Mouse (Mus musculus): ENCODE data around the gene Arhgef17. TPM values are rescaled to one million over a fixed set of nuclear protein-coding genes. Genes with fewer than 3 reads are reported as not detected.

The Arhgef17 gene
- polyA plus RNA-seq, 1 experiment: not detected

DNA sequence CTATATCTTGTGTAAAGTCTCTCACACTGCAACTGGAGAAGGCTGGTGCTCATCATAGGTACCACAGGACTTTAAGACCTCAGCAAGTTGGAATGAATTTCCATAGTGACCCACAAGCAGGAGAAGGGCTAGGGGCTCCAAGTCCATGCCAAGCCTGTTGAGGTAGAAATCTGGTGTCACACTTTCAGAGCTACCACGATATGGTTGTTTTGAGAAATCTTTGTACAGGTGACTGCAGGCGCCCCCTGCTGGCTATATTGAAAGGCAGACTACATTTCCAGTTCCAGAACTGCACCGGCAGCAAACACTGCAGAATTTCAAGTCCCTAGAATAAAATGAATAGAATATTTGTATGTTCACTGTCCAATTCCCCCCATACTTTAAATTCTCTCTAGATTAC, 65.2 kb downstream of the Arhgef17 start:
- under 1% methylated on average over 3 of the region's 3 CpGs for WGBS
- Histone ChIP-seq H3K4me3 (ENCODE audit: insufficient read depth, low read depth, low read length) (no peak overlapping the region), H3K4me1 (ENCODE audit: control insufficient read depth, insufficient read depth, low read length) (peaks cover 8% of the 10 kb centered on the region; the same call in 1 of the 2 replicates), H3K27ac (ENCODE audit: insufficient read depth, low read depth, low read length) (no peak overlapping the region)
- no peak for TF ChIP-seq POLR2A (IDR thresholded peaks at IDR 0.05; ENCODE audit: insufficient read depth, low read depth, low read length)
- no peak for TF ChIP-seq CTCF (IDR thresholded peaks at IDR 0.05; ENCODE audit: insufficient read depth, low read depth, low read length)

DNA sequence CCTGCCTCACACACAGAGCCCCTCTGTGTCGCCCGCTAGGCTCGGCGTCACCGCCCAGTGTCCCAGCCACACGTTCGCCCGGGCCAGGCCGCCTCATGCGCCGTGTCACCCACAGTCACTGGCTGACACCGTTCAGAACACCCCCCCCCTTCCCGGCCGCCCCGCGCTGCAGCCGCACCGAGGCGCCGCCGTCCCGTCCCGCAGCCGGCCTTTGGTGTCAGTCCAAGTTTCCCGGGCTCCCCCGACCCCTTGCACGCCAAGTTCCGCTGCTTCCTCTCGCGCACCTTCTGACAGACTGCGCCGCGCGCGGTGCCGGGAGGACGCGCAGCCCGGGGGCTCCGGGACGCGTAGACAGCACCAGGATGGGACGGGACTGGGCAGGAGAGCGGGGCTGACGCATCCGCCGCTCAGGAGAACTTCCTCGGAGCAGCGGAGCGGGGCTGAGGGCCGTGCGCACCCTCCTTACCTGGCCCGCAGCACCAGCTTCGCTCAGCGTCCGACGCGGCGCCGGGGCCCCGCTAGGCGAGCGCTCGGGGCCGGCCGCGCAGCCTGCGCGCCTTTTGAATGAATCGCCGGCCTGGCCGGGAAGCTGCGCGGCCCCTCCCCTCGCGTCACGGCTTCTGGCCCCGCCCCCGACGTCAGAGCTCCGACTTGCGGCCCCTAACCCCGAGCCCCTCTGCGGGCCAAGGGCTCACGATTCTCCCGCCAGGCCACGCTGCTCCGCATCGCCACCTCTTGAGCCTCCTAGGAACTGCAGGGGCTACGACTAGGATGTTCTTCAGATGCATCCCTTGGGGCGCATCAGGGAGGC, 68.9 kb downstream of the Arhgef17 start, which contains the start of gene Relt:
Gene Relt, minus strand, starts transcription at position 619 of the 811 bp plus-strand sequence.
- peaks cover 7% of the 10 kb centered on the region; the same call in 1 of the 2 replicates for H3K4me1 ChIP-seq (ENCODE audit: control insufficient read depth, insufficient read depth, low read length)
- under 1% methylated on average over 90 of the region's 91 CpGs for WGBS
- peak; percentile 69 for TF ChIP-seq CTCF (IDR thresholded peaks at IDR 0.05; ENCODE audit: insufficient read depth, low read depth, low read length)
- TF ChIP-seq POLR2A (IDR thresholded peaks at IDR 0.05; ENCODE audit: insufficient read depth, low read depth, low read length): peak; percentile 78
- H3K4me3 ChIP-seq (ENCODE audit: insufficient read depth, low read depth, low read length): peak within 1 kb of the TSS; percentile 94
- H3K27ac ChIP-seq (ENCODE audit: insufficient read depth, low read depth, low read length): no peak within 1 kb of the TSS

GRCm38 (mm10) chr7:100862353-100862752, 69.6 kb downstream of the Arhgef17 start:
- Histone ChIP-seq H3K27ac (ENCODE audit: insufficient read depth, low read depth, low read length) (no peak overlapping the region), H3K4me1 (ENCODE audit: control insufficient read depth, insufficient read depth, low read length) (peaks cover 7% of the 10 kb centered on the region; the same call in 1 of the 2 replicates), H3K4me3 (ENCODE audit: insufficient read depth, low read depth, low read length) (peak overlapping the region; percentile 94)
- WGBS: 25% methylated on average over 4 of the region's 4 CpGs
- TF ChIP-seq POLR2A (IDR thresholded peaks at IDR 0.05; ENCODE audit: insufficient read depth, low read depth, low read length): no peak
- TF ChIP-seq CTCF (IDR thresholded peaks at IDR 0.05; ENCODE audit: insufficient read depth, low read depth, low read length): no peak

DNA sequence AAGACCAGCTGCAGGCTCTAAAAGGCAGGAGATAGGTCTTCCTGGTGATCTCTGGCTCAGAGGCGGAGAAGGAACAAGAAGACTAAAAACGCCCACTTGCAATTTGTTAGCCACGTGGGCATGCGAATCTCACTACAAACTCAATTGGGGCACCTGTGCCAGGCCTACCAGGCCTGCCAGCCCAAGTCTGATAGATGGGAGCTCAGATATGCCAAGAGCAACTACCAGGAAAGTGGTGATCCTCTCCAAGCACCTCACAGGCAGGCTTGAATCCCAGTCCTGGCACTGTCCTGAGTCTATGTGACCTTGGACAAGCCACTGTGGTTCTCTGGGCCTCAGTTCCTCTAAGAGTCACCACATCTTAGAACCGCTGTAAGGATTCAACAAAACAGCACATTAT, 70.7 kb downstream of the Arhgef17 start:
- H3K4me3 ChIP-seq (ENCODE audit: insufficient read depth, low read depth, low read length): no peak overlapping the region
- WGBS: 67% methylated on average over 5 of the region's 5 CpGs
- H3K4me1 ChIP-seq (ENCODE audit: control insufficient read depth, insufficient read depth, low read length): peaks cover 11% of the 10 kb centered on the region; the same call in 1 of the 2 replicates
- TF ChIP-seq POLR2A (IDR thresholded peaks at IDR 0.05; ENCODE audit: insufficient read depth, low read depth, low read length) (no peak), CTCF (IDR thresholded peaks at IDR 0.05; ENCODE audit: insufficient read depth, low read depth, low read length) (no peak)
- H3K27ac ChIP-seq (ENCODE audit: insufficient read depth, low read depth, low read length): no peak overlapping the region

GRCm38 (mm10) chr7:100860450-100860849, 71.5 kb downstream of the Arhgef17 start:
- Histone ChIP-seq H3K4me1 (ENCODE audit: control insufficient read depth, insufficient read depth, low read length) (peaks cover 16% of the 10 kb centered on the region), H3K27ac (ENCODE audit: insufficient read depth, low read depth, low read length) (no peak overlapping the region), H3K4me3 (ENCODE audit: insufficient read depth, low read depth, low read length) (no peak overlapping the region)
- WGBS: 91% methylated on average over 3 of the region's 3 CpGs
- no peak for TF ChIP-seq POLR2A (IDR thresholded peaks at IDR 0.05; ENCODE audit: insufficient read depth, low read depth, low read length)
- no peak for TF ChIP-seq CTCF (IDR thresholded peaks at IDR 0.05; ENCODE audit: insufficient read depth, low read depth, low read length)

GRCm38 (mm10) chr7:100855795-100856573, 75.9 kb downstream of the Arhgef17 start:
- 84% methylated on average over 5 of the region's 5 CpGs for WGBS
- Histone ChIP-seq H3K4me3 (ENCODE audit: insufficient read depth, low read depth, low read length) (no peak overlapping the region), H3K4me1 (ENCODE audit: control insufficient read depth, insufficient read depth, low read length) (peaks cover 44% of the 10 kb centered on the region), H3K27ac (ENCODE audit: insufficient read depth, low read depth, low read length) (no peak overlapping the region)
- TF ChIP-seq POLR2A (IDR thresholded peaks at IDR 0.05; ENCODE audit: insufficient read depth, low read depth, low read length): no peak
- TF ChIP-seq CTCF (IDR thresholded peaks at IDR 0.05; ENCODE audit: insufficient read depth, low read depth, low read length): no peak

DNA sequence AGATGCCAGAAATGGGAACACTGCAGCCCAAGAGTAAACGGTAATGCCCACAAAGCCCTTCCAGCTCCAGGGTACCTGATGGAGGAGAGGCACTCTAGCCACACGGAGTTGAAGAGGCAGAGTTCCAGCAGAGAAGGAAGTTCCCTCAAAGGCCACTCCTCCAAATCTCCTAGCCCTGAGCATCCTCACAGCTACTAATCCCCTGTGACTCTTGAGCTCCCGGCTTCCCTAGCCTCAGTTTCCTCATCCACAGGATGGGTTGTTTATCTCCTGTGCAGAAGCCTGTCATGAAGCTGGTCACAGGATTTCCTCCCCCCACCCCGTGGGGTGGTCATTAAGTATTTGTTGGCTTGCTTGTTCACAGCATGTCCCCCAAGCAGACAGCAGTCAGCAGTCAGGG, 76.6 kb downstream of the Arhgef17 start:
- Histone ChIP-seq H3K27ac (ENCODE audit: insufficient read depth, low read depth, low read length) (no peak overlapping the region), H3K4me1 (ENCODE audit: control insufficient read depth, insufficient read depth, low read length) (peaks cover 46% of the 10 kb centered on the region), H3K4me3 (ENCODE audit: insufficient read depth, low read depth, low read length) (no peak overlapping the region)
- 56% methylated on average over 4 of the region's 4 CpGs for WGBS
- TF ChIP-seq POLR2A (IDR thresholded peaks at IDR 0.05; ENCODE audit: insufficient read depth, low read depth, low read length): no peak
- TF ChIP-seq CTCF (IDR thresholded peaks at IDR 0.05; ENCODE audit: insufficient read depth, low read depth, low read length): no peak

DNA sequence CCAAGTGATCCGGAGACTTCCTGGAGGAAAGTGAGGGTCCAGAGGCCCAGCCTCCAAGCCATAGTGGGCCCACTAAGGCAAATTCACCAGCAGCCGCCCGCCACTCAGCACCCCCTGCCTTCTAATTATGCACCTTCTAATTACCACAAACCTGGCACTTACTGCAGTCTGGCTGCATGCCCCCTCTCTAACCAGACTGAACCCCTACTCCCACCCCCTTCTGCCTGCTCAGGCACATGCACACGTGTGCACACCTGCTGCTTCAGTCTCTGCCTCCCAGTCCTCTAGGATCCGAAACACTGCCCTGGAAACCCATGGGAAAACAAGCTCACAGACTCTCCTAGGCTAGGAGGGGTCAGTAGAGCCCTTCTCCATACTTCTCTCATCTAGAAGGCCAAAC, 77.0 kb downstream of the Arhgef17 start:
- H3K4me3 ChIP-seq (ENCODE audit: insufficient read depth, low read depth, low read length): no peak overlapping the region
- peaks cover 46% of the 10 kb centered on the region for H3K4me1 ChIP-seq (ENCODE audit: control insufficient read depth, insufficient read depth, low read length)
- no peak for TF ChIP-seq POLR2A (IDR thresholded peaks at IDR 0.05; ENCODE audit: insufficient read depth, low read depth, low read length)
- TF ChIP-seq CTCF (IDR thresholded peaks at IDR 0.05; ENCODE audit: insufficient read depth, low read depth, low read length): no peak
- no peak overlapping the region for H3K27ac ChIP-seq (ENCODE audit: insufficient read depth, low read depth, low read length)
- WGBS: 52% methylated on average over 5 of the region's 5 CpGs

Measured in olfactory bulb, adult 2 months (tissue).